Mouse (Mus musculus) myocyte (in vitro differentiated cells): Measurements from ENCODE around the gene Ret. TPM values are rescaled to one million over a fixed set of nuclear protein-coding genes. Genes with fewer than 3 reads are reported as not detected.

Source experiments
- H3K27me3 ChIP-seq: one replicate; pipeline ENCODE4 v1.6.1; 2011; ENCODE audit not compliant: control insufficient read depth, insufficient read depth, insufficient read length
- H3K36me3 ChIP-seq: one replicate; pipeline ENCODE4 v1.6.1; 2011; ENCODE audit not compliant: control insufficient read depth, insufficient read depth
- H3K4me2 ChIP-seq: one replicate; pipeline ENCODE4 v1.6.1; 2011; ENCODE audit warnings: low read depth, control low read depth
- H3K4me3 ChIP-seq: one replicate; pipeline ENCODE4 v1.5.1; 2011; ENCODE audit warnings: mild to moderate bottlenecking, control low read depth, moderate library complexity
- H3K79me2 ChIP-seq: one replicate; pipeline ENCODE4 v1.6.1; 2011; ENCODE audit not compliant: control insufficient read depth, insufficient read depth
- H3ac ChIP-seq: one replicate; pipeline ENCODE4 v1.6.1; 2011; ENCODE audit not compliant: control insufficient read depth, insufficient read length
- CEBPB ChIP-seq: IDR thresholded peaks from 2 replicates; pipeline ENCODE4 v1.6.1; 2011; ENCODE audit warnings: mild to moderate bottlenecking, moderate library complexity; ENCODE audit not compliant: poor library complexity, insufficient read depth, severe bottlenecking
- E2F4 ChIP-seq: IDR thresholded peaks from one replicate; pipeline ENCODE4 v1.6.1; 2011; ENCODE audit warnings: mild to moderate bottlenecking, control low read depth, moderate library complexity; ENCODE audit not compliant: insufficient read depth
- MAX ChIP-seq: IDR thresholded peaks from one replicate; pipeline ENCODE4 v1.6.1; 2011; ENCODE audit warnings: low read depth, mild to moderate bottlenecking, control low read depth
- MYOD1 ChIP-seq, 3 experiments: IDR thresholded peaks; one replicate each; pipeline ENCODE4 v1.6.1; 2011; ENCODE audit warnings: control low read depth in 2 of 3, low read depth in 2 of 3, mild to moderate bottlenecking in 2 of 3, moderate library complexity in 1 of 3; ENCODE audit not compliant: insufficient read length in 2 of 3, control insufficient read depth in 1 of 3
- MYOG ChIP-seq, 3 experiments: IDR thresholded peaks; one replicate each; pipeline ENCODE4 v1.6.1; 2011; ENCODE audit warnings: control low read depth in 2 of 3, low read depth in 2 of 3, mild to moderate bottlenecking in 2 of 3; ENCODE audit not compliant: insufficient read length in 2 of 3, control insufficient read depth in 1 of 3, insufficient read depth in 1 of 3
- POLR2A ChIP-seq: IDR thresholded peaks from one replicate; pipeline ENCODE4 v1.6.1; 2011; ENCODE audit warnings: low read depth, mild to moderate bottlenecking, control low read depth, moderate library complexity; ENCODE audit not compliant: insufficient read length
- POLR2AphosphoS2 ChIP-seq: IDR thresholded peaks from one replicate; pipeline ENCODE4 v1.6.1; 2011; ENCODE audit warnings: low read depth, control low read depth; ENCODE audit not compliant: insufficient read length
- REST ChIP-seq: IDR thresholded peaks from one replicate; pipeline ENCODE4 v1.6.1; 2011; ENCODE audit warnings: mild to moderate bottlenecking, control low read depth, moderate library complexity; ENCODE audit not compliant: insufficient read depth, insufficient read length
- SRF ChIP-seq: IDR thresholded peaks from one replicate; pipeline ENCODE4 v1.6.1; 2011; ENCODE audit warnings: low read depth; ENCODE audit not compliant: control insufficient read depth, insufficient read length
- TCF12 ChIP-seq: IDR thresholded peaks from one replicate; pipeline ENCODE4 v1.6.1; 2011; ENCODE audit warnings: mild to moderate bottlenecking, control low read depth; ENCODE audit not compliant: poor library complexity, insufficient read depth, severe bottlenecking
- TCF3 ChIP-seq: IDR thresholded peaks from one replicate; pipeline ENCODE4 v1.6.1; 2011; ENCODE audit warnings: low read depth, control low read depth; ENCODE audit not compliant: insufficient read length
- USF1 ChIP-seq: IDR thresholded peaks from one replicate; pipeline ENCODE4 v1.6.1; 2011; ENCODE audit warnings: low read depth, mild to moderate bottlenecking, control low read depth, moderate library complexity
- polyA plus RNA-seq: library from polyadenylated mRNA; unstranded; fragments of >200 nt; fragmentation: generic; extraction: Trizol; gene quantifications from one replicate; pipeline ENCODE4 v1.2.1, GENCODE M21; 2012; ENCODE audit warnings: missing spikeins

The Ret gene
- polyA plus RNA-seq: 1.8 TPM

GRCm38 (mm10) chr6:118197440-118197975, at the start of gene Ret:
TSS of gene Ret (minus strand) at chr6:118197718.
- no peak within 1 kb of the TSS for H3ac ChIP-seq
- H3K36me3 ChIP-seq: no peaks in the 10 kb centered on the region
- no peak for TF ChIP-seq MYOD1 (IDR thresholded peaks at IDR 0.05; ENCODE audit: control insufficient read depth in 1 of 3, insufficient read length in 2 of 3, low read depth in 2 of 3)
- no peak for TF ChIP-seq USF1
- TF ChIP-seq POLR2A: no peak
- TF ChIP-seq REST: no peak
- TF ChIP-seq E2F4: no peak
- no peak for TF ChIP-seq TCF12
- no peak for TF ChIP-seq SRF
- TF ChIP-seq MAX: no peak
- no peak for TF ChIP-seq TCF3
- no peaks in the 10 kb centered on the region for H3K79me2 ChIP-seq
- peak within 1 kb of the TSS; percentile 61 for H3K4me2 ChIP-seq
- peaks cover 53% of the 10 kb centered on the region for H3K27me3 ChIP-seq
- H3K4me3 ChIP-seq: peak within 1 kb of the TSS; percentile 8

DNA sequence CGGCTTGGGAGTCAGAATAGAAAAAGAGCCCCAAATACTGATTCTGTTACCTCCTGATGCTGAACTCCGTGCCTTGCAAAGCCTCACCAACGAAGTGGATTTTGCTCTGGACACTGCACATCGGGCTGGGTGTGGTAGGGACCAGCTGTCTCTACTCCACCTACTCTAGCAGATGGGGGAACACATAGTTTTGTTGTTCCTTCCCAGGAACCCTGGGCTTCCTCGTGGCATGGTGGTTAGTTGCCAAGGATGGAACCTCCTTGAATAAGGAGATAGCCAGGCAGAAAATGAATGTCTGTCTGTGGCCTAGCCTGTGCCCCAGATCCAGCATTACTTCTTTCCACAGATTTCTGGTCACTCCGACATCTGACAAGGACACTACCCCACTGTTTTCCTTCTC, 49.6 kb upstream of the Ret start:
- H3ac ChIP-seq: no peak overlapping the region
- no peaks in the 10 kb centered on the region for H3K79me2 ChIP-seq
- H3K4me2 ChIP-seq: no peak overlapping the region
- H3K36me3 ChIP-seq: no peaks in the 10 kb centered on the region
- peaks cover 21% of the 10 kb centered on the region for H3K27me3 ChIP-seq
- no peak for TF ChIP-seq E2F4
- TF ChIP-seq TCF3: no peak
- no peak for TF ChIP-seq POLR2A
- no peak for TF ChIP-seq CEBPB
- no peak for TF ChIP-seq SRF
- no peak for TF ChIP-seq TCF12
- TF ChIP-seq MAX: no peak
- no peak for TF ChIP-seq POLR2AphosphoS2
- no peak for TF ChIP-seq USF1
- no peak for TF ChIP-seq MYOD1 (IDR thresholded peaks at IDR 0.05; ENCODE audit: control insufficient read depth in 1 of 3, insufficient read length in 2 of 3, low read depth in 2 of 3)
- TF ChIP-seq MYOG (IDR thresholded peaks at IDR 0.05; ENCODE audit: control insufficient read depth in 1 of 3, insufficient read depth in 1 of 3, insufficient read length in 2 of 3, low read depth in 2 of 3): no peak
- no peak overlapping the region for H3K4me3 ChIP-seq

DNA sequence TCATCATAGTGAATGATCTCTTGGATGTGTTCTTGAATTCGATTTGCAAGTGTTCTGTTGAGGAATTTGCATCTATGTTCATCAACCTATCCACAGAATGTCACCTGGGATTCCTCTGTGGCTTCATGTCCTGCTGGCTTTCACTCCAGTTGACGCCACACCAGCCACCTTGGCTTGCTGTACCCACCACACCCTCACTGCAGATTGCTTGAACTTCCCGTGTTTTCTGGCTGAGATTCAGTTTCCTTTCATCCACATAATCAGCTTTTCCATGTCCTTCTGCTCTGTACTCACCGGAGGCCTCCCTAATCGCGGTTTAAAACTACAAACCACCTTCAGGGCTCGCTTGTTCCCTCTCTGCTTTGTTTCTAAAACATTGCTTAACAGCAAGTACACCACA, 46.6 kb upstream of the Ret start:
- Histone ChIP-seq H3K27me3 (peaks cover 16% of the 10 kb centered on the region), H3K4me3 (no peak overlapping the region), H3K4me2 (no peak overlapping the region), H3K36me3 (no peaks in the 10 kb centered on the region), H3K79me2 (no peaks in the 10 kb centered on the region), H3ac (no peak overlapping the region)
- TF ChIP-seq TCF3 (no peak), POLR2A (no peak)

GRCm38 (mm10) chr6:118242941-118243340, 45.4 kb upstream of the Ret start:
- Histone ChIP-seq H3K79me2 (no peaks in the 10 kb centered on the region), H3ac (no peak overlapping the region), H3K36me3 (no peaks in the 10 kb centered on the region), H3K4me2 (no peak overlapping the region), H3K4me3 (no peak overlapping the region), H3K27me3 (peaks cover 16% of the 10 kb centered on the region)
- TF ChIP-seq USF1: no peak
- no peak for TF ChIP-seq TCF12
- TF ChIP-seq MYOD1 (IDR thresholded peaks at IDR 0.05; ENCODE audit: control insufficient read depth in 1 of 3, insufficient read length in 2 of 3, low read depth in 2 of 3): no peak

GRCm38 (mm10) chr6:118226072-118226471, 28.6 kb upstream of the Ret start:
- Histone ChIP-seq H3K79me2 (no peaks in the 10 kb centered on the region), H3K27me3 (peaks cover 20% of the 10 kb centered on the region), H3K36me3 (no peaks in the 10 kb centered on the region), H3K4me3 (no peak overlapping the region), H3K4me2 (no peak overlapping the region), H3ac (no peak overlapping the region)
- TF ChIP-seq CEBPB (no peak), E2F4 (no peak), TCF12 (no peak), TCF3 (no peak), SRF (no peak), REST (no peak), MYOD1 (IDR thresholded peaks at IDR 0.05; ENCODE audit: control insufficient read depth in 1 of 3, insufficient read length in 2 of 3, low read depth in 2 of 3) (no peak), POLR2A (no peak), USF1 (no peak), POLR2AphosphoS2 (no peak), MYOG (IDR thresholded peaks at IDR 0.05; ENCODE audit: control insufficient read depth in 1 of 3, insufficient read depth in 1 of 3, insufficient read length in 2 of 3, low read depth in 2 of 3) (no peak)
